Mouse (Mus musculus) megakaryocyte, embryonic 14.5 days (primary cell): ENCODE data around the gene Ctdsp1.

ENCODE experiments used
- FLI1 ChIP-seq: IDR thresholded peaks from 2 replicates; pipeline ENCODE4 v1.6.1; 2012; ENCODE audit warnings: low read length, inconsistent platforms, mixed read lengths
- GATA1 ChIP-seq: IDR thresholded peaks from 3 replicates; pipeline ENCODE4 v1.6.1; 2012; ENCODE audit warnings: mixed read lengths, low read length, inconsistent platforms, borderline replicate concordance

- TF ChIP-seq GATA1 (no peak), FLI1 (no peak)
These were observed 21.4 kb downstream of the Ctdsp1 start for GRCm38 (mm10) chr1:74412711-74413110.
